Mouse (Mus musculus): ENCODE results near the gene Faim. TPM values are rescaled to one million over a fixed set of nuclear protein-coding genes. Genes with fewer than 3 reads are reported as not detected.

Gene Faim
- polyA plus RNA-seq, 1 experiment from 2014 or later, result 32.3 TPM

DNA sequence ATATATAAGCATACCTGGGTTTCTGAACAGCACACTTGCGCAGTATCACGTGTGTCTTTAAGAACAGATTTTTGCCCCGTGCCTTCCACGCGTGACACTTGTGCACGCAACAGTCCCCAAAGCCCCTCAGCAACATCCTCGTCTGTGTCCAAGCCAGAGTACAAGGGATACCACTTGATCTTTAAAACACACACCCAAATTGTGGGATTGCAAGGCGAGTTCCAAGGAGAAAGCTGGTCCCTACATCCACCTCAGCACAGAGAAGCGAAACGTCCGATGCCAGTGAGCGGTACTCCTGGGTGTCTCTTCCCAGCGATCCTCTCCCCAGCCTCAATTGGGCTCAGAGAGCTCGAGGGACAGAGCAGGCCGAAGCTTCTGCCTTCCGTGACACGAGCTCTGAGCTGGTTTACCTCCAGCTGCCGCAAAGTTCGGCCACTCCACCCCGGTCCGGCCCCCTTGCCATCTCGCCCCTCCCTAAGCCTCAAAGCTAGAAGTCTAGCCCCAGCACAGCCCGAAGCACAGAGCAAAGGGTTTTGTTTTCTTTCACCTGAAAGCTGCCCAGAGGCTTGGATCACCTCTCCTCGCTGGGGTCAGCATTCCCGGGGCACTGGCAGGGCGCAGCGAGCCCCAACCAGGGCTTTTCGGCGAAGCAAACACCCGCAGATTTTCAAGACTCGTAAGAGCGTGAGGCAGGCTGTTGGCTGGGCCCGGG lies 31.6 kb upstream of the Faim start:
- ATAC-seq (ENCODE audit: low FRiP score, low TSS enrichment) (no peak), DNase-seq (ENCODE audit: low spot score) (no peak)
- Histone ChIP-seq H3K4me2 (replicated peaks; ENCODE audit: low read depth) (peak overlapping the region; percentile 60), H3K4me3 (ENCODE audit: low read depth, low read length) (peak overlapping the region; percentile 37), H3K36me3 (ENCODE audit: control insufficient read depth, insufficient read depth, low read length) (no peaks in the 10 kb centered on the region), H3K4me1 (replicated peaks; ENCODE audit: control insufficient read depth, insufficient read depth) (peaks cover 7% of the 10 kb centered on the region), H3K27me3 (ENCODE audit: control insufficient read depth, insufficient read depth, low read length) (peaks cover 35% of the 10 kb centered on the region), H3K9ac (ENCODE audit: low read length) (no peak overlapping the region), H3K27ac (replicated peaks) (no peak overlapping the region), H3K9me3 (ENCODE audit: control insufficient read depth, low read length) (no peaks in the 10 kb centered on the region)
- WGBS, result 3% methylated on average over 33 of the region's 33 CpGs
- TF ChIP-seq CTCF (IDR thresholded peaks at IDR 0.05; ENCODE audit: low read depth), result no peak
- no peak for TF ChIP-seq EP300 (optimal IDR thresholded peaks at IDR 0.05)

DNA sequence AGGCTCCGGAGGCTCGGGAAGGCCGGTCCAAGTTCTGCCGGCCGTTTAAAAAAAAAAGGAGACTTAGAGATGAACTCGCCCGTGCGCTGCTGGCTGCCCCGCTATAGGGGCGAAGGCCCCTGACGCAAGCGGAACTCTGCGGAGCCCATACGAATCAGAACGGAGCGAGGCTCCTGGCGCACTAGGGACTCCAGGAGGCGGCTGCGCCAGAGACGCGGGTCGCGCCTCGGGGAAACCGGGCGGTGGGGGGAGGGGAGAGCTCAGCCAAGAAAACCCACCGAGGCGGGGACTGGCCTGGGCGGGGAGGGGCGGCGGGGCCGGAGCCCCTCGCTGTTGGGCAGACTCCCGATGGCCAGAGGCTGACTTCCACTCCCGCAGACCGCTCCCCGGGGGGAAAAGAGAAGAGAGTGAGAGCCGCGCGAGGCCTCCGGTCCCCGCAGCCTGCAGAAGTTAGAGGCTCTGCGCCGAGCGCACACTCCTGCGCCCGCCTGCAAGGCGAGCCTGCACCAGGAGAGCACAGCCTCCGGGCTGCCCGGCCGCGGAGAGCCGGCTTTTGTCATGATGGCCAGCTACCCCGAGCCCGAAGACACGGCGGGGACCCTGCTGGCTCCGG lies 31.0 kb upstream of the Faim start, which contains the start of gene Foxl2:
Gene Foxl2, plus strand, starts transcription at position 186 of the 613 bp plus-strand sequence.
- DNase-seq (ENCODE audit: low spot score), result no peak

DNA sequence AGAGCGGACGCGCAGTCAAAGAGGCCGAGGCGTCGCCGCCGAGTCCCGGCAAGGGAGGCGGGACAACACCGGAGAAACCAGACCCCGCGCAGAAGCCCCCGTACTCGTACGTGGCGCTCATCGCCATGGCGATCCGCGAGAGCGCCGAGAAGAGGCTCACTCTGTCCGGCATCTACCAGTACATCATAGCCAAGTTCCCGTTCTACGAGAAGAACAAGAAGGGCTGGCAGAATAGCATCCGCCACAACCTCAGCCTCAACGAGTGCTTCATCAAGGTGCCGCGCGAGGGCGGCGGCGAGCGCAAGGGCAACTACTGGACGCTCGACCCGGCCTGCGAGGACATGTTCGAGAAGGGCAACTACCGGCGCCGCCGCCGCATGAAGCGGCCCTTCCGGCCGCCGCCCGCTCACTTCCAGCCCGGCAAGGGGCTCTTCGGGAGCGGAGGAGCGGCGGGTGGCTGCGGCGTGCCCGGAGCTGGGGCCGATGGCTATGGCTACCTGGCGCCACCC lies 30.4 kb upstream of the Faim start:
- under 1% methylated on average over 59 of the region's 60 CpGs for WGBS
- H3K4me2 ChIP-seq (replicated peaks; ENCODE audit: low read depth), result peak overlapping the region; percentile 60
- no peaks in the 10 kb centered on the region for H3K9me3 ChIP-seq (ENCODE audit: control insufficient read depth, low read length)
- no peak for DNase-seq (ENCODE audit: low spot score)
- H3K36me3 ChIP-seq (ENCODE audit: control insufficient read depth, insufficient read depth, low read length), result no peaks in the 10 kb centered on the region
- H3K9ac ChIP-seq (ENCODE audit: low read length), result no peak overlapping the region
- peak overlapping the region; percentile 37 for H3K4me3 ChIP-seq (ENCODE audit: low read depth, low read length)
- no peak overlapping the region for H3K27ac ChIP-seq (replicated peaks)
- peaks cover 37% of the 10 kb centered on the region for H3K27me3 ChIP-seq (ENCODE audit: control insufficient read depth, insufficient read depth, low read length)
- peaks cover 7% of the 10 kb centered on the region for H3K4me1 ChIP-seq (replicated peaks; ENCODE audit: control insufficient read depth, insufficient read depth)
- ATAC-seq (ENCODE audit: low FRiP score, low TSS enrichment), result no peak
- TF ChIP-seq CTCF (IDR thresholded peaks at IDR 0.05; ENCODE audit: low read depth) (peak; percentile 42), EP300 (optimal IDR thresholded peaks at IDR 0.05) (no peak)

More for the DNA sequence above, 31.0 kb upstream of the Faim start, which contains the start of gene Foxl2:
- no peaks in the 10 kb centered on the region for H3K9me3 ChIP-seq (ENCODE audit: control insufficient read depth, low read length)
- WGBS, result under 1% methylated on average over 50 of the region's 58 CpGs
- H3K27me3 ChIP-seq (ENCODE audit: control insufficient read depth, insufficient read depth, low read length), result peaks cover 39% of the 10 kb centered on the region
- H3K27ac ChIP-seq (replicated peaks), result no peak within 1 kb of the TSS
- peak within 1 kb of the TSS; percentile 37 for H3K4me3 ChIP-seq (ENCODE audit: low read depth, low read length)
- TF ChIP-seq CTCF (IDR thresholded peaks at IDR 0.05; ENCODE audit: low read depth) (no peak), EP300 (optimal IDR thresholded peaks at IDR 0.05) (no peak)
- ATAC-seq (ENCODE audit: low FRiP score, low TSS enrichment), result peak; percentile 39; the same call in 1 of the 2 replicates
- H3K36me3 ChIP-seq (ENCODE audit: control insufficient read depth, insufficient read depth, low read length), result no peaks in the 10 kb centered on the region
- no peak within 1 kb of the TSS for H3K9ac ChIP-seq (ENCODE audit: low read length)
- peak within 1 kb of the TSS; percentile 60 for H3K4me2 ChIP-seq (replicated peaks; ENCODE audit: low read depth)
- H3K4me1 ChIP-seq (replicated peaks; ENCODE audit: control insufficient read depth, insufficient read depth), result peaks cover 7% of the 10 kb centered on the region

DNA sequence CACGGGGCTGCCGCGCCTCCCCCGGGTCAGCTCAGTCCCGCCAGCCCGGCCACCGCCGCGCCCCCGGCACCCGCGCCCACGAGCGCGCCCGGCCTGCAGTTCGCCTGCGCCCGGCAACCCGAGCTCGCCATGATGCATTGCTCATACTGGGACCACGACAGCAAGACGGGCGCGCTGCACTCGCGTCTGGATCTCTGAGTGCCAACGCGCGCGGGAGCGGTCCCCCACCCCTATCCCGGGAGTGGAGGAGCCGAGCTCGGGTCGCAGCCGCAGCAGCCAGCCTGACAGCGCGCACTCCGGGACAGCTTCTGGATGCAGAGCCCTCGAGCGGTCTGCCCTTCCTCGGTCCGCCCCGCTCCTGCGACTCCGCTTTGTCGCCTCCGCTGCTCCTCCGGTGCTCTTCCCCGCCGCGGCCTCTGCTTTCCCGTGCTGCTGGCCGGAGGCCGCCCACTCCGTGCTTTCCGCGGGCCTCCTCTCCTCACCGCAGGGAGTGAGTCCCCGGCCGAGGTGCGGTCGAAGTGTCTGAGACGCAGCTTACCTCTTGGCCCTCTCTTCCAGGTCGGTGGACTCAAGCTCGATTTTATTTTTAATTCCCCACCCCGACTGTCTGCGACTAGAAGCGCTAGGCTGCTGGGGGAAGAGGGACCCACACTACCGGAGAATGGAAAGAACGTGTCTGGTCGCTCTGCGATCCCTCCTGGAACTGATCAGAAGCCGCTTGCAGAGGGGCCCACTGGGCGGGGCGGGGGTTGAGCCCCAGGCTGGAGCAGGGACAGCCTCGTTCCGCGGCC lies 29.4 kb upstream of the Faim start:
- Histone ChIP-seq H3K27me3 (ENCODE audit: control insufficient read depth, insufficient read depth, low read length) (peaks cover 40% of the 10 kb centered on the region), H3K36me3 (ENCODE audit: control insufficient read depth, insufficient read depth, low read length) (no peaks in the 10 kb centered on the region), H3K9ac (ENCODE audit: low read length) (no peak overlapping the region), H3K4me3 (ENCODE audit: low read depth, low read length) (peak overlapping the region; percentile 37), H3K4me2 (replicated peaks; ENCODE audit: low read depth) (peak overlapping the region; percentile 60), H3K4me1 (replicated peaks; ENCODE audit: control insufficient read depth, insufficient read depth) (peaks cover 7% of the 10 kb centered on the region), H3K9me3 (ENCODE audit: control insufficient read depth, low read length) (no peaks in the 10 kb centered on the region), H3K27ac (replicated peaks) (no peak overlapping the region)
- DNase-seq (ENCODE audit: low spot score), result peak; percentile 46
- 1% methylated on average over 72 of the region's 80 CpGs for WGBS
- TF ChIP-seq CTCF (IDR thresholded peaks at IDR 0.05; ENCODE audit: low read depth) (no peak), EP300 (optimal IDR thresholded peaks at IDR 0.05) (no peak)
- ATAC-seq (ENCODE audit: low FRiP score, low TSS enrichment), result peak; percentile 39; the same call in 1 of the 2 replicates

DNA sequence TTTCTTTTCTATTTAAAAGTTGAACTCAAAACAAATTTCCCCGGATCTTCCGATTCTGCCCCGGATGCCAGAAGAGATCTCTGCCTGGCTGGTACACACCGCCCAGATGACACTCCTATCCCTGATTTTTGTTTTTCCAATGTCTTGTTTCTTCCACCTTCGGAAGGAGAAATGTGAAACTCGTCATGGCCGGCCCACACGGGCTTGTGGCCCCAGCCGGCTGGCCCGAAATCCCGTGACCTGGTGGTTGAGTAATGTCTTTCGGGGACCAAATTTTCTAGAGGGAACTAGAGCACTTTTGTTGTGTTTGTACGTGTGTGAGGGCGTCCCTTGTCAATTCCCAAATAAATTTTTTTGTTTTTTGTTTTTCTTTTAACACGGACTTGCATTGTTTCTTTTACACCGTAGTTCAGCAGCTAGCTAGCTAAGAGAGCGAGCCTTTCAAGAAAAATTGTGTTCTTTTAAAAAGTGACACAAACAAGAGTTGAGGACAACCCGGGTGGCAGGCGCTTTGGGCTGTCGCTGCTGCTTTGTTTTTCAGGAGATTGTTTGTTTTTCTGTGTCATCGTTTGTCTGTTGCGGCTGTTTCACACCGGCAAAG lies 28.3 kb upstream of the Faim start:
- Histone ChIP-seq H3K4me2 (replicated peaks; ENCODE audit: low read depth) (no peak overlapping the region), H3K9ac (ENCODE audit: low read length) (no peak overlapping the region), H3K27me3 (ENCODE audit: control insufficient read depth, insufficient read depth, low read length) (peaks cover 40% of the 10 kb centered on the region), H3K9me3 (ENCODE audit: control insufficient read depth, low read length) (no peaks in the 10 kb centered on the region), H3K27ac (replicated peaks) (no peak overlapping the region), H3K4me3 (ENCODE audit: low read depth, low read length) (no peak overlapping the region), H3K36me3 (ENCODE audit: control insufficient read depth, insufficient read depth, low read length) (no peaks in the 10 kb centered on the region), H3K4me1 (replicated peaks; ENCODE audit: control insufficient read depth, insufficient read depth) (peaks cover 7% of the 10 kb centered on the region)
- WGBS, result 2% methylated on average over 23 of the region's 23 CpGs
- DNase-seq (ENCODE audit: low spot score), result no peak
- TF ChIP-seq EP300 (optimal IDR thresholded peaks at IDR 0.05) (no peak), CTCF (IDR thresholded peaks at IDR 0.05; ENCODE audit: low read depth) (no peak)
- ATAC-seq (ENCODE audit: low FRiP score, low TSS enrichment), result no peak

Measured in stomach, postnatal 0 days (tissue).